Mouse (Mus musculus) neural tube, embryonic 14.5 days (tissue): Measurements from ENCODE around the gene Dtd1. TPM values are rescaled to one million over a fixed set of nuclear protein-coding genes. Genes with fewer than 3 reads are reported as not detected.

Experiments
- ATAC-seq: fragments of 200-750 bp; cut with Nextera tagmentation; 2 replicates; pipeline ENCODE4 v1.8.0; 2017; ENCODE audit warnings: low read depth, mild to moderate bottlenecking, moderate TSS enrichment, moderate library complexity
- H3K27ac ChIP-seq: fragments of 300-500 bp; sonication (generic); 2 replicates; pipeline ENCODE4 v1.5.1; 2014; ENCODE audit warnings: low read depth, mild to moderate bottlenecking, control low read depth, low read length, moderate library complexity, mixed read lengths
- H3K27me3 ChIP-seq: fragments of 300-500 bp; sonication (generic); 2 replicates; pipeline ENCODE4 v1.6.1; 2014; ENCODE audit warnings: low read length; ENCODE audit not compliant: control insufficient read depth, insufficient read depth
- H3K36me3 ChIP-seq: fragments of 300-500 bp; sonication (generic); 2 replicates; pipeline ENCODE4 v1.6.1; 2014; ENCODE audit warnings: low read length, mixed read lengths; ENCODE audit not compliant: control insufficient read depth, insufficient read depth
- H3K4me1 ChIP-seq: fragments of 300-500 bp; sonication (generic); 2 replicates; pipeline ENCODE4 v1.6.1; 2014; ENCODE audit warnings: low read length; ENCODE audit not compliant: control insufficient read depth, insufficient read depth
- H3K4me2 ChIP-seq: fragments of 300-500 bp; sonication (generic); 2 replicates; pipeline ENCODE4 v1.6.1; 2014; ENCODE audit warnings: mild to moderate bottlenecking, low read depth, low read length, control low read depth
- H3K4me3 ChIP-seq: fragments of 300-500 bp; sonication (generic); 2 replicates; pipeline ENCODE4 v1.5.1; 2014; ENCODE audit warnings: low read depth, low read length, control low read depth, mixed read lengths
- H3K9ac ChIP-seq: fragments of 300-500 bp; sonication (generic); replicated peaks from 2 replicates; pipeline ENCODE4 v1.6.1; 2014; ENCODE audit warnings: low read depth, mild to moderate bottlenecking, control low read depth, low read length, mixed read lengths
- H3K9me3 ChIP-seq: fragments of 300-500 bp; sonication (generic); 2 replicates; pipeline ENCODE4 v1.6.1; 2016; ENCODE audit warnings: low read length; ENCODE audit not compliant: control insufficient read depth
- WGBS: fragments of 180-500 bp; shearing (Covaris S2); extraction: QIAGEN DNeasy Blood & Tissue Kit; methylation state at CpG from one replicate; pipeline ENCODE4 v1.1.7; 2014; 5-methylcytosine and 5-hydroxymethylcytosine counted together
- polyA plus RNA-seq: library from polyadenylated mRNA; unstranded; fragments of >200 nt; fragmentation: Nextera tagmentation; extraction: Ambion mirVana; gene quantifications from 2 replicates; pipeline ENCODE4 v1.2.1, GENCODE M21; 2014

The Dtd1 gene
- polyA plus RNA-seq, 1 experiment from 2014 or later: 132 TPM

- Histone ChIP-seq H3K27me3 (no peaks in the 10 kb centered on the region), H3K9ac (no peak overlapping the region), H3K4me3 (no peak overlapping the region), H3K9me3 (no peaks in the 10 kb centered on the region), H3K4me1 (no peaks in the 10 kb centered on the region), H3K4me2 (no peak overlapping the region), H3K27ac (no peak overlapping the region), H3K36me3 (no peaks in the 10 kb centered on the region)
- ATAC-seq: no peak
- WGBS: 90% methylated on average over 4 of the region's 4 CpGs
Observed at GRCm38 (mm10) chr2:144775626-144776025, 175.9 kb downstream of the Dtd1 start.

- H3K36me3 ChIP-seq: no peaks in the 10 kb centered on the region
- H3K27me3 ChIP-seq: no peaks in the 10 kb centered on the region
- ATAC-seq: no peak
- H3K9ac ChIP-seq: no peak overlapping the region
- H3K4me1 ChIP-seq: no peaks in the 10 kb centered on the region
- 83% methylated on average over 7 of the region's 7 CpGs for WGBS
- H3K4me3 ChIP-seq: no peak overlapping the region
- no peaks in the 10 kb centered on the region for H3K9me3 ChIP-seq
- no peak overlapping the region for H3K4me2 ChIP-seq
- H3K27ac ChIP-seq: no peak overlapping the region
Observed at GRCm38 (mm10) chr2:144779263-144779662, 179.6 kb downstream of the Dtd1 start.

- no peaks in the 10 kb centered on the region for H3K36me3 ChIP-seq
- H3K4me2 ChIP-seq: no peak overlapping the region
- no peak overlapping the region for H3K27ac ChIP-seq
- H3K4me3 ChIP-seq: no peak overlapping the region
- ATAC-seq: no peak
- H3K9ac ChIP-seq: no peak overlapping the region
- no peaks in the 10 kb centered on the region for H3K27me3 ChIP-seq
- H3K4me1 ChIP-seq: no peaks in the 10 kb centered on the region
- WGBS: 42% methylated on average over 5 of the region's 5 CpGs
- H3K9me3 ChIP-seq: no peaks in the 10 kb centered on the region
Observed at GRCm38 (mm10) chr2:144780731-144781130, 181.0 kb downstream of the Dtd1 start.

- no peak overlapping the region for H3K4me3 ChIP-seq
Observed at GRCm38 (mm10) chr2:144781871-144782270, 182.2 kb downstream of the Dtd1 start.

GRCm38 (mm10) chr2:144782481-144782880 lies 182.8 kb downstream of the Dtd1 start:
- Histone ChIP-seq H3K4me2 (no peak overlapping the region), H3K36me3 (no peaks in the 10 kb centered on the region), H3K9me3 (no peaks in the 10 kb centered on the region), H3K27ac (no peak overlapping the region), H3K9ac (no peak overlapping the region), H3K4me1 (no peaks in the 10 kb centered on the region), H3K27me3 (no peaks in the 10 kb centered on the region), H3K4me3 (no peak overlapping the region)
- 83% methylated on average over 4 of the region's 4 CpGs for WGBS
- ATAC-seq: no peak

More at GRCm38 (mm10) chr2:144781871-144782270, 182.2 kb downstream of the Dtd1 start:
- 67% methylated on average over 3 of the region's 3 CpGs for WGBS
- no peak for ATAC-seq
- Histone ChIP-seq H3K4me1 (no peaks in the 10 kb centered on the region), H3K9ac (no peak overlapping the region), H3K27ac (no peak overlapping the region), H3K4me2 (no peak overlapping the region), H3K27me3 (no peaks in the 10 kb centered on the region), H3K36me3 (no peaks in the 10 kb centered on the region), H3K9me3 (no peaks in the 10 kb centered on the region)

GRCm38 (mm10) chr2:144783190-144783589 lies 183.5 kb downstream of the Dtd1 start:
- no peaks in the 10 kb centered on the region for H3K4me1 ChIP-seq
- no peaks in the 10 kb centered on the region for H3K36me3 ChIP-seq
- H3K4me2 ChIP-seq: no peak overlapping the region
- no peak overlapping the region for H3K27ac ChIP-seq
- no peak overlapping the region for H3K9ac ChIP-seq
- H3K9me3 ChIP-seq: no peaks in the 10 kb centered on the region
- 82% methylated on average over 1 of the region's 1 CpGs for WGBS
- no peak for ATAC-seq
- no peak overlapping the region for H3K4me3 ChIP-seq
- H3K27me3 ChIP-seq: no peaks in the 10 kb centered on the region

GRCm38 (mm10) chr2:144783831-144784230 lies 184.1 kb downstream of the Dtd1 start:
- Histone ChIP-seq H3K27ac (no peak overlapping the region), H3K4me2 (no peak overlapping the region), H3K4me3 (no peak overlapping the region), H3K9me3 (no peaks in the 10 kb centered on the region), H3K27me3 (no peaks in the 10 kb centered on the region), H3K9ac (no peak overlapping the region), H3K4me1 (no peaks in the 10 kb centered on the region), H3K36me3 (no peaks in the 10 kb centered on the region)
- 94% methylated on average over 6 of the region's 6 CpGs for WGBS
- ATAC-seq: no peak

- ATAC-seq: no peak
- H3K4me3 ChIP-seq: no peak overlapping the region
- H3K27ac ChIP-seq: no peak overlapping the region
- 60% methylated on average over 14 of the region's 14 CpGs for WGBS
- no peaks in the 10 kb centered on the region for H3K36me3 ChIP-seq
- no peaks in the 10 kb centered on the region for H3K4me1 ChIP-seq
- H3K9ac ChIP-seq: no peak overlapping the region
- H3K27me3 ChIP-seq: no peaks in the 10 kb centered on the region
- no peak overlapping the region for H3K4me2 ChIP-seq
- H3K9me3 ChIP-seq: no peaks in the 10 kb centered on the region
Observed at GRCm38 (mm10) chr2:144791671-144792294, 192.1 kb downstream of the Dtd1 start.

- Histone ChIP-seq H3K9ac (no peak overlapping the region), H3K36me3 (no peaks in the 10 kb centered on the region), H3K27me3 (no peaks in the 10 kb centered on the region), H3K27ac (no peak overlapping the region), H3K4me1 (no peaks in the 10 kb centered on the region), H3K9me3 (no peaks in the 10 kb centered on the region), H3K4me2 (no peak overlapping the region), H3K4me3 (no peak overlapping the region)
- ATAC-seq: no peak
- 81% methylated on average over 8 of the region's 8 CpGs for WGBS
Observed at GRCm38 (mm10) chr2:144797515-144797914, 197.8 kb downstream of the Dtd1 start.
